Mouse (Mus musculus): ENCODE data around the gene Pithd1.

Pithd1 gene

GRCm38 (mm10) chr4:135986943-135987710 lies at the start of gene Pithd1:
Pithd1 (minus strand) TSS chr4:135987264.
- peak; percentile 94 for DNase-seq

GRCm38 (mm10) chr4:136035078-136035477 lies 48.0 kb upstream of the Pithd1 start:
- no peak for DNase-seq

GRCm38 (mm10) chr4:136033231-136033630 lies 46.2 kb upstream of the Pithd1 start:
- DNase-seq: no peak

DNA sequence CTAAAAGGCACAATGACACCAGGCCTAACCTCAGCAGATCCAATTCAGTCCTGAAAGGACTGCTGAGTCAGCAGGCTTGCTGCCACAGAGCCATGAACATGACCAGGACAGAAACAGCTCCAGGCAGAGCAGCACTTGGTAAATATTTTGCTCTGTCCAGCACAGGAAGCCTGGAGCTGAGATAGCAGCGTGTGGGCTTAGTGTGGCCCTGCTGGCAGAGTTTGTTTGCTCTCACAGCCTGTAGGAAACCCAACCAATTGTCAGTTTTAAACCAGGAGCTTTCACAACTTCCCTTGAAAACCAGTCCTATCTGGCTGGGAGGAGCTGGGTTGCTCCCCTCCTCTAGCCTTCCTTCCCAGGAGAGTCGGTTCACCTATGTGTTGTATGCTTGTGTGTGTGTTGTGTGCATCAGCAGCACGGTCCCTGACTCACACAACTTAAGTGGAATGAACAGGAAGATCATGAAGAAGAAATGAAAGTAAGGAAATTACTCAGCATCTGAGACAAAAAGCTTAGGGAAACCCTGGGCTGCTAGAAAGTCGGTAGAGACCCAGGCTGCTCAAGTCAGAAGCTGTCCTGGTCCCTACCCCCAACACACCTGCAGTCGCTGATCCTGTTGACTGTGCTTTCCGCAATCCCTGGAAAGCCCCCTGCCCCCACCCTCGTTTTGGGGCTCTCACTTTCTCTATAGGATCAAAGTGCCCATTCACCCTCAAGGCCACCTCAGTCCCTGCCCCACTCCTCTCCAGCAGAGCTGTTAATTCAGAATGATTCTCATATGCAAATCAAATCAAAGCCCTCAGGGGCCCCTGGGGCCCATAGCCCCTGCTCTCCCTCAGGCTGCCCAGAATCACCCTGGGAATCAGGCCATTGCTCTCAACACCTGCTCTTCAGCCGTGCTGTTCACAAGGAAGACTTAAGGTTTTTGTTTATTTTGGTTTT lies 44.2 kb upstream of the Pithd1 start:
- no peak for DNase-seq

- no peak for DNase-seq
These were observed 41.6 kb upstream of the Pithd1 start for GRCm38 (mm10) chr4:136028689-136029088.

- DNase-seq: no peak
These were observed 41.1 kb upstream of the Pithd1 start for GRCm38 (mm10) chr4:136028132-136028564.

DNA sequence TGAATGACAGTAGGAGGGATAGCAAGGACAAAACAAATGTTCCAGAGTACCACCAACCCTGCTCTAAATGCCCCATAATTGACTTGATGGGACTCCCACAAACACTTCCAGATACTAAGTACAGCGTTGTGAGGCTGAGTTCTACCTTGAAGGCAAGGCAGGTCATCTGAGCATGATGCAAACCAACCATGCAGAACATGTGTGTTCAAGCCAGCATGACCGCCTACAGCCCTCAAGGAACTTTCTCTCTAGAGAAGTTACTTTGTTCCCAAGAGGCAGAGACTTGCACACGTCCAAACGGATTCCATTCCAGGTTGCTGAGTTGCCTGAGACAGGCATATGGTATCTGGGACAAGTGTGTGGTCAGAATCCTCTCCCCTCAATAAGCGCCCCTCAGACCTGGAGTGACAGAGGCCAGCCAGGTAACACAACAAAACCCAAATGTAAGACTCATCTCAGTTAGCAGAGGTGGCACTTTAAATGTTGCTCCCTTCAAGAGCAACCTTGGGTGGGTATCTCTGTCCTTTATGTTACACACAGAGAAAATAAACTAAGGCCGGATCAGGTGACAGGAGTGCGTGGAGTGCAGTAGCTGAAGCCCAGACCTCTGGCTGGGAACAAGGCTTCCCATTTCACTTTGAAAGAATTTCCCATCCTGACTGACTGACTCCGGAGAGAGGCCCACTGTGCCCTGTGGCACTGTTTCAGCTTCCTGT lies 40.5 kb upstream of the Pithd1 start:
- no peak for DNase-seq

DNA sequence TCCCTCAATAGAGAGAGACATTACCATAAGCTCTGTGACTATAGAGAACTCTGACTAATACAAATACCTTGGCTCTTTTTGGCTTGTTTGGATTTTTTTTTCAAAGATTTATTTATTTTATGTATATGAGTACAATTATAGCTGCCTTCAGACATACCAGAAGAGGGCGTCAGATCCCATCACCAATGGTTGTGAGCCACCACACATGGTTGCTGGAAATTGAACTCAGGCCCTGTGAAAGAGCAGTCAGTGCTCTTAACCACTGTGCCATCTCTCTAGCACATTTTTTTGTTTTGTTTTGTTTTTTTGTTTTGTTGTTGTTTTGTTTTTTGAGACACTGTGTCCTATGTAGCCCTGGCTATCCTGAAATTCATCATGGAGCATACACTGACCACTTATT lies 38.3 kb upstream of the Pithd1 start:
- DNase-seq: no peak

DNA sequence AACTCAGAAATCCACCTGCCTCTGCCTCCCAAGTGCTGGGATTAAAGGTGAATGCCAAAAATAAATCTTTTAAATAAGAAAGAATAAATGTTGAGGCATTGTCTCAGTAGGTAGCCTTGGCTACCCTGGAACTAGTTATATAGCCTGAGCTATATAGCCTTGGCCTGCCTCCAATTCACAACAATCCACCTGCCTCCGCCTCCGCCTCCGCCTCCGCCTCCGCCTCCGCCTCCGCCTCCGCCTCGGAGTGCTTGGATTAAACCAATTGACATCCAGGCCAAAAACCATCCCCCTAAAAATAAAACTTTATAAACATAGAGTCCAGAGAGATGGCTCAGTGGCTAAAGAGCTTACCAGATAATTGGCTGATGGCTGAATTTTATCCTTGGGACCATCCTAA lies 35.9 kb upstream of the Pithd1 start:
- DNase-seq: peak; percentile 42

DNA sequence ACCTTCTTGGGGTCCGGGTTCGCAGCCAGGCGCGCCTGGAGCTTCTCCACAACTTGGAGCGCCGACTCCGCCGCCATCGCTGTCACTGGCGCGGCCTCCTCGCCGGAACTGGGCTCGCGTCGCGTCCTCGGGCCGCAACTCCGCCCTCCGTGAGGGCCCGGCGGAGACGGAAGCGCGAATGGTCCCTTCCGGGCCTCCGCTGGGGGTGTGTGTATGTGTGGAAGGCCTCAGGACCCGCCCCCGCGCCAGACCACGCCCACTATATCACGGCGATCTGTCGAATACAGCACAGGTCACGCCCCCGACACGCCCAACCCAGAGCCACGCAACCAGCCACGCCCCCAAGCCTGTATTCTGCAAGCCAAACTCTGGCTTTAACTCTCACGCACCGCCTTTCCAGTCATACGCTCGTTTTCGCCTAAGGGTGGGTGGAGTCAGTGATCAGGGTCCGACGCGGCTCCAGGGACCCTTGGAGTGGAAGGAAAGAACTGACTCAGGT lies 34.5 kb upstream of the Pithd1 start, which contains the start of gene Eloa:
Eloa (minus strand) TSS at position 215 of the 499 bp plus-strand sequence.
- DNase-seq: peak; percentile 99

DNA sequence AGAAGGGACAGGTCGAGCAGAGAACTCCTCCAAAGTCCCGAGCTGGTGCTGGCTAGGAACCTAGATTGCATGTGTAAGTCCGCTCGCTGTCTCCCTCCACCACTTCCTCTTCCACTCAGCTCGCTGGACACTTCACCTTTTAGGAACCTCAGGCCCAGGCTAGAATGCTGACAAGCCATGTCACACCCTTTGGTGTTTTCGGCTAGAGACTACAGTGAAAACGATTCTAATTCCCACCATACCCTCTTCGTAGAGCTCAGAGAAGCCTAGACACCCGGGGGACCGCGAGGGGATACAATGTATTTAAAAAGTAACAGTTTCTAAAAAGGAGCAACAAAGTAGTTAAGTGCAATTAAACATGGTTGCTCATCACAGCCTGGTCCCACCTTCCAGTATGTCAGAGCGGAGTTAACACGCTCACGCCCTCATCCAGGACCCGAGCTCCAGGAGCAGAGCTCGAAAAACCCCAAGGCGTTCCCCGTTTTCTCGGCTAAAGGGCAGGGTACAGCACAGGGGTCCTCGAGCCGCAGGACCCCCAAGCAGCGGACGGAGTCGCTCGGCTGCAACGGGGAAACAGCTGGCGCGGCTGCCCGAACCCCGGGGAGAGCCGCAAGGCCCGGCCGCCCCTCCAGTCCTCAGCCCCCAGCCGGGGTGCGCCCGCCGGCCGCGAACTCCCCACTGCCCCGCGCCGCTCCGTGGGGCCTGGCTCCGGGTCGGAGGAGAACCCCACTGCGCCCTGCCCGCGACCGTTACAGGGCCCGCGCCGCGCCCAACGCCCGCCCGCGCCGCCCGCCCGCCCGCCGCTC lies 33.9 kb upstream of the Pithd1 start:
- no peak for DNase-seq

DNA sequence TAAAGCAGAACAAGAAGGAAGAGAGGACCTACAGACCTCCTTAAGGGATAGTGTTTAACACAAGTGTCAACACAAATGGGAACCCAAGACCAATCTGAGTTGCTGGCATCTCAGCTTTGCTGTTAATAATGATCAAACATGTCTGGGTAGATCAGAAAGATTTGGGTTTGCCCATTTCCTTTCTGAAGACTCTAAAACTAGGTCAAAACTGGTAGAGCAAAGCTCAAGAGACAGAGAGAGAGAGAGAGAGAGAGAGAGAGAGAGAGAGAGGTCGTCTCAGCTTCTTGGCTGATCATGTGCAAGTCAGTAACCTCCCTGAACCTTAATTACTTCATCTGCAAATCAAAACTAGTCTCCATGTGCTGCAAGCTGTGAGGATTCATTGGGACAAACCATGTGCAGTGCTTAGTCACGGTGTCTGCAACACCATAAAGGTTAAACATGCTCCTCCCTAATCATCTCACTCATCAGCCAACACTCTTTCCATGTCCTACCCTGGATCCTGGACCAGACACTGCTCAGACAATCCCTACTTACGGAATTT lies 29.1 kb upstream of the Pithd1 start:
- no peak for DNase-seq

GRCm38 (mm10) chr4:136010586-136010985 lies 23.5 kb upstream of the Pithd1 start:
- DNase-seq: no peak

DNA sequence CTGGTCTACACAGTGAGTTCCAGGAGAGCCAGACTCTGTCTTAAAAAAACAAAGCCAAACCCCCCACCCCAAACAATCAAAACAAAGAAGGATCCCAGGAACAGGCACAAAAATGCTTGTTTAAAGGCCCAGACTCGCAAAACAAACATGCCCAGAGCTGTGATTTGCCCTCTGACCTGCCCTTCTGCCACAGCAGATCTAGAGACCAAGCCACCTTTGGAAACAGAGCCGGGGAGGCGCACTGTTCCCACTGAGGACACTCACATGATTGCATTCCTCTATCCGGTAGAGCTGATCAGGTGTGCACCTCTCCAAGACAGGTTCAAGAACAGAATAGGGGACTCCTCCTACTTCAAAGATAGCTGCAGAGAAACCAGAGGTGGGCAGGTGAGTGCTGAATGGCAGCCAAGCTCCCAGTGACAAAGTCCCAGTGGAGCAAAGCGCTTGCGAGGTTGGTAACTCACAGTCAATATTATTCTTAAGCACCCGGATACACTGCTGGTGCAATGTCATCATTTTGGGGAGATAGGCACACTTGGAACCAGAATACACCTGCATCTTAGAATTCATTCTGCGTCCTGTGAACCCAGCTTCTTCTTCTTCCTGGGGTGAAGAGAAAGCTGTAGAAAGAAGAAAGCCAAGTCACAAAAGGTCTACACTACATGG lies 21.9 kb upstream of the Pithd1 start:
- DNase-seq: no peak

- no peak for DNase-seq
These were observed 19.8 kb upstream of the Pithd1 start for GRCm38 (mm10) chr4:136006821-136007220.

DNA sequence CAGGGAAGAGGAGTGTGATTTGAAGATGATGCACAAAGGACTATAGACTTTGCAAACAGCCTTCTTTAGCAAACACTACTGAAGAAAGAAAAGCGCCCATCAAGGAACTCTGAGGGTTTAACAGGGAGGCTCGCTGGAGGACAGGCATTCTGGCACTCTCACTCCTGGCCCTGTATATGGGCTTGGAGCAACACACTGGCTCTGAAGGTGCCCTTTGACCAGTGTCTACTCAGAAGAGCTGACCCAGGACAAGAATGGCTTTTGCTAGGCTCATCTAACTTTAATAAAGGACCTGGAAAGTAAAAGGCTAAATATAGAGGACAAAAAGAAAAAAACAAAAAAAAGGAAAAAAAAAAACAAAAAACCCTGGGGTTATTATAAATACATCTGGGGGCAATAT lies 17.9 kb upstream of the Pithd1 start:
- DNase-seq: no peak

- DNase-seq: no peak
These were observed 17.1 kb upstream of the Pithd1 start for GRCm38 (mm10) chr4:136004107-136004675.

DNA sequence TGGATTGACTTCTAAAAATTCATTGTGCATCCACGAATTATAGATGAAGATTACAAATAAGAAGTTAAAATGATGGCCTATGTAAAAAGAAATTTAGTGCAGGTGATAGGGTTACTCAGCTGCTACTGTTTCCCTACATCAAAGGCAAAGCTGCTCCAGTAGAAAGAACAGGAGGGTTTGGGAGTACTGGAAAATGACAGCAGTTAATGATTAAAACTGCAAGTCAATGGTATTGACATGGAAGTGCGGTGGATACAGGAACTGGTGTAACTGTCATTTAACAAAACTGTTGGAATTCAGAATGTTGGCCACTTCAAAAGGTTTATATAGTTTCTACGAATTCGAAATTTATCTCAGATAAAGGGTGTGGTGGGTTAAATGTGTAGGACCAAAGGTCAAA lies 8.1 kb upstream of the Pithd1 start:
- DNase-seq: no peak

GRCm38 (mm10) chr4:135993941-135994340 lies 6.9 kb upstream of the Pithd1 start:
- DNase-seq: no peak

GRCm38 (mm10) chr4:135987714-135988113 lies 650 bp upstream of the Pithd1 start:
- DNase-seq: peak; percentile 47
